Mouse (Mus musculus): ENCODE measurements around the gene Pus7. TPM values are rescaled to one million over a fixed set of nuclear protein-coding genes. Genes with fewer than 3 reads are reported as not detected.
A peak's percentile ranks its signal among the peaks of the same experiment; 100 is the strongest.

Gene Pus7
- polyA plus RNA-seq, 1 experiment = 4.4 TPM

DNA sequence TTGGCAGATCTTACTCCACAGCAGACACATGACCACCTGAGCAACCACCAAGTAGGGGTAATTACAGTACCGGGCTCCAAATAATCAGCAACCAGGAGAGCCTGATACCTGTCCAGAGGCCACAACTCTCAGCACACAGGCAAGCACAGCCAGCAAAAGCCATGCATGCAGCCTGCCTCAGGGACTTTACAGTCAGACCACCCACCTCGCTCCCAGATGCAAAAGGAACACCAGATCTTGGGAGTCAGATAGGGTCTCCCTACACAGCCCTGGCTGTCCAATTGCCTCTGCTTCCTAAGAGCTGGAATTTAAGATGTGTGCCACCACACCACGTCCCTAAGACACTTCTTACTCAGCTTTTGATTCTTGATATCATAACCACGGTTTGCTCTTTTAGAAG lies 2.3 kb downstream of the Pus7 start:
- Histone ChIP-seq H3K27ac (ENCODE audit: insufficient read depth, low read depth, low read length) (no peak overlapping the region), H3K4me3 (ENCODE audit: insufficient read depth, low read depth, low read length) (no peak overlapping the region), H3K27me3 (replicated peaks; ENCODE audit: control insufficient read depth, insufficient read depth, low read length) (no peaks in the 10 kb centered on the region), H3K4me1 (ENCODE audit: control insufficient read depth, insufficient read depth, low read length) (0 out of 2 replicates have a peak, but pooled peaks cover 2% of the 10 kb centered on the region), H3K36me3 (ENCODE audit: control insufficient read depth, insufficient read depth, low read length) (no peaks in the 10 kb centered on the region)
- WGBS = 71% methylated on average over 4 of the region's 4 CpGs
- DNase-seq = peak; percentile 50
- TF ChIP-seq CTCF (conservative IDR thresholded peaks at IDR 0.05; ENCODE audit: insufficient read depth, insufficient read length, low read depth, low read length) = no peak
- no peak for TF ChIP-seq POLR2A (IDR thresholded peaks at IDR 0.05; ENCODE audit: low read depth, low read length)

DNA sequence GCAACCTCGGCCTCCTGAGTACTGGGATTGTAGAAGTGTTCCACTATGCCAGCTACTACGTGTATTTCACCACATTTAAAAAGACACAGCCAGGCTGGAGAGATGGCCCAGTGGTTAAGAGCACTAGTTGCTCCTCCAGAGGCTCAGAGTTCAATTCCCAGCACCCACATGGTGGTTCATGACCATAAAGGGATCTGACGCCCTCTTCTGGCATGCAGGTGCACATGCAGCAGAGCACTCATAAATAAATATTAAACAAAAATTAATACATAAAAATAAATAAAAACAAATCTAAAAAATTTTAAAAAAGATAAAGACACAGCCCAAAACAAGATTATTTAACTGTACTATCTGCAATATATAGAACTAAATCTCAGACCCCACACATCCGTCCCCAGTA lies 3.0 kb downstream of the Pus7 start:
- 0 out of 2 replicates have a peak, but pooled peaks cover 2% of the 10 kb centered on the region for H3K4me1 ChIP-seq (ENCODE audit: control insufficient read depth, insufficient read depth, low read length)
- DNase-seq = no peak
- no peak overlapping the region for H3K27ac ChIP-seq (ENCODE audit: insufficient read depth, low read depth, low read length)
- H3K36me3 ChIP-seq (ENCODE audit: control insufficient read depth, insufficient read depth, low read length) = no peaks in the 10 kb centered on the region
- H3K4me3 ChIP-seq (ENCODE audit: insufficient read depth, low read depth, low read length) = no peak overlapping the region
- TF ChIP-seq POLR2A (IDR thresholded peaks at IDR 0.05; ENCODE audit: low read depth, low read length) (no peak), CTCF (conservative IDR thresholded peaks at IDR 0.05; ENCODE audit: insufficient read depth, insufficient read length, low read depth, low read length) (no peak)
- H3K27me3 ChIP-seq (replicated peaks; ENCODE audit: control insufficient read depth, insufficient read depth, low read length) = no peaks in the 10 kb centered on the region
- 84% methylated on average over 4 of the region's 4 CpGs for WGBS

- DNase-seq = no peak
- H3K36me3 ChIP-seq (ENCODE audit: control insufficient read depth, insufficient read depth, low read length) = peaks cover 2% of the 10 kb centered on the region; the same call in 1 of the 2 replicates
- H3K4me1 ChIP-seq (ENCODE audit: control insufficient read depth, insufficient read depth, low read length) = no peaks in the 10 kb centered on the region
- H3K4me3 ChIP-seq (ENCODE audit: insufficient read depth, low read depth, low read length) = no peak overlapping the region
- no peak overlapping the region for H3K27ac ChIP-seq (ENCODE audit: insufficient read depth, low read depth, low read length)
- no peak for TF ChIP-seq CTCF (conservative IDR thresholded peaks at IDR 0.05; ENCODE audit: insufficient read depth, insufficient read length, low read depth, low read length)
- no peak for TF ChIP-seq POLR2A (IDR thresholded peaks at IDR 0.05; ENCODE audit: low read depth, low read length)
- WGBS = 86% methylated on average over 6 of the region's 6 CpGs
- H3K27me3 ChIP-seq (replicated peaks; ENCODE audit: control insufficient read depth, insufficient read depth, low read length) = no peaks in the 10 kb centered on the region
Observed at GRCm38 (mm10) chr5:23774186-23774585, 9.3 kb downstream of the Pus7 start.

GRCm38 (mm10) chr5:23771105-23771504 lies 12.4 kb downstream of the Pus7 start:
- Histone ChIP-seq H3K4me3 (ENCODE audit: insufficient read depth, low read depth, low read length) (no peak overlapping the region), H3K4me1 (ENCODE audit: control insufficient read depth, insufficient read depth, low read length) (no peaks in the 10 kb centered on the region), H3K36me3 (ENCODE audit: control insufficient read depth, insufficient read depth, low read length) (peaks cover 2% of the 10 kb centered on the region; the same call in 1 of the 2 replicates), H3K27ac (ENCODE audit: insufficient read depth, low read depth, low read length) (no peak overlapping the region), H3K27me3 (replicated peaks; ENCODE audit: control insufficient read depth, insufficient read depth, low read length) (no peaks in the 10 kb centered on the region)
- 41% methylated on average over 8 of the region's 8 CpGs for WGBS
- TF ChIP-seq CTCF (conservative IDR thresholded peaks at IDR 0.05; ENCODE audit: insufficient read depth, insufficient read length, low read depth, low read length) (no peak), POLR2A (IDR thresholded peaks at IDR 0.05; ENCODE audit: low read depth, low read length) (no peak)
- no peak for DNase-seq

- TF ChIP-seq CTCF (conservative IDR thresholded peaks at IDR 0.05; ENCODE audit: insufficient read depth, insufficient read length, low read depth, low read length) (no peak), POLR2A (IDR thresholded peaks at IDR 0.05; ENCODE audit: low read depth, low read length) (no peak)
- no peak for DNase-seq
- H3K4me3 ChIP-seq (ENCODE audit: insufficient read depth, low read depth, low read length) = no peak overlapping the region
- no peak overlapping the region for H3K27ac ChIP-seq (ENCODE audit: insufficient read depth, low read depth, low read length)
- no peaks in the 10 kb centered on the region for H3K4me1 ChIP-seq (ENCODE audit: control insufficient read depth, insufficient read depth, low read length)
- no peaks in the 10 kb centered on the region for H3K27me3 ChIP-seq (replicated peaks; ENCODE audit: control insufficient read depth, insufficient read depth, low read length)
- WGBS = 96% methylated on average over 5 of the region's 5 CpGs
- no peaks in the 10 kb centered on the region; the same call in 1 of the 2 replicates for H3K36me3 ChIP-seq (ENCODE audit: control insufficient read depth, insufficient read depth, low read length)
Observed at GRCm38 (mm10) chr5:23764557-23764956, 19.0 kb downstream of the Pus7 start.

DNA sequence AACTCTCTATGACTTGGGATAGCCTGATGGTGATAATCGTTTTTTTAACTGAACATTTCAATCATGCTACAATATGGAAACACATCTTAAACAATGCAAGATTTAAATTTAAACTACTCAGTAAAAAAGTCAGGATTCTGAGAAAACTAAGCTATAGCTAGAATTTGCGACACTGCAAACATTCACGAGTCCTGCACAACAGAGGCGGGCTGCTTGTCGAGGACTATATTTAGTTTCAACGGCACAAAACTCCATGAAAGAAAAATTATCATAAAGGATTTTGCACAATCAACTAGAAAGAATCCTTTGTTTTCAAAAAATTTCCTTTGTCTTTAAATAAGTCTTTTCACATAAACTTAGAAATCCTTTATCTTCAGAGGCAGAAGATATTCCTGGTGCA lies 21.0 kb downstream of the Pus7 start:
- WGBS = 95% methylated on average over 6 of the region's 6 CpGs
- no peaks in the 10 kb centered on the region for H3K4me1 ChIP-seq (ENCODE audit: control insufficient read depth, insufficient read depth, low read length)
- H3K27me3 ChIP-seq (replicated peaks; ENCODE audit: control insufficient read depth, insufficient read depth, low read length) = no peaks in the 10 kb centered on the region
- H3K36me3 ChIP-seq (ENCODE audit: control insufficient read depth, insufficient read depth, low read length) = no peaks in the 10 kb centered on the region; the same call in 1 of the 2 replicates
- DNase-seq = no peak
- no peak for TF ChIP-seq CTCF (conservative IDR thresholded peaks at IDR 0.05; ENCODE audit: insufficient read depth, insufficient read length, low read depth, low read length)
- H3K27ac ChIP-seq (ENCODE audit: insufficient read depth, low read depth, low read length) = no peak overlapping the region
- H3K4me3 ChIP-seq (ENCODE audit: insufficient read depth, low read depth, low read length) = no peak overlapping the region

- no peak overlapping the region for H3K27ac ChIP-seq (ENCODE audit: insufficient read depth, low read depth, low read length)
- H3K4me3 ChIP-seq (ENCODE audit: insufficient read depth, low read depth, low read length) = no peak overlapping the region
- H3K4me1 ChIP-seq (ENCODE audit: control insufficient read depth, insufficient read depth, low read length) = no peaks in the 10 kb centered on the region
- H3K36me3 ChIP-seq (ENCODE audit: control insufficient read depth, insufficient read depth, low read length) = no peaks in the 10 kb centered on the region; the same call in none of the 2 replicates
- no peaks in the 10 kb centered on the region for H3K27me3 ChIP-seq (replicated peaks; ENCODE audit: control insufficient read depth, insufficient read depth, low read length)
- TF ChIP-seq CTCF (conservative IDR thresholded peaks at IDR 0.05; ENCODE audit: insufficient read depth, insufficient read length, low read depth, low read length) (peak; percentile 70), POLR2A (IDR thresholded peaks at IDR 0.05; ENCODE audit: low read depth, low read length) (no peak)
- 30% methylated on average over 2 of the region's 2 CpGs for WGBS
- peak; percentile 40 for DNase-seq
Observed at GRCm38 (mm10) chr5:23758633-23759032, 24.9 kb downstream of the Pus7 start.
